Mouse (Mus musculus) natural killer cell, adult 2 months (primary cell): ENCODE results near the gene Tiam1.
A peak's percentile ranks its signal among the peaks of the same experiment; 100 is the strongest.

ENCODE experiments used
- DNase-seq, 2 experiments: peaks; one replicate each; pipeline ENCODE4 v3.0.0; 2022; ENCODE audit warnings: low spot score in 2 of 2

Gene Tiam1

GRCm38 (mm10) chr16:90051051-90051450 is 92.5 kb downstream of the Tiam1 start:
- no peak for DNase-seq

GRCm38 (mm10) chr16:90047841-90048240 is 95.7 kb downstream of the Tiam1 start:
- no peak for DNase-seq

- DNase-seq: no peak
Measured at GRCm38 (mm10) chr16:90046494-90047158, 96.9 kb downstream of the Tiam1 start.

- DNase-seq: no peak
Measured at GRCm38 (mm10) chr16:90045611-90046010, 98.0 kb downstream of the Tiam1 start.

GRCm38 (mm10) chr16:90044004-90044754 is 99.4 kb downstream of the Tiam1 start:
- DNase-seq: peak; percentile 8 to 31

GRCm38 (mm10) chr16:90042874-90043273 is 100.7 kb downstream of the Tiam1 start:
- peak in 1 of 2 experiments; percentile 51 for DNase-seq

GRCm38 (mm10) chr16:90042386-90042785 is 101.2 kb downstream of the Tiam1 start:
- DNase-seq: no peak

- DNase-seq: peak in 1 of 2 experiments; percentile 31
Measured at GRCm38 (mm10) chr16:90040771-90041364, 102.7 kb downstream of the Tiam1 start.

GRCm38 (mm10) chr16:90035595-90036110 is 107.9 kb downstream of the Tiam1 start:
- no peak for DNase-seq

GRCm38 (mm10) chr16:90030355-90030754 is 113.2 kb downstream of the Tiam1 start:
- no peak for DNase-seq

GRCm38 (mm10) chr16:90027886-90028285 is 115.7 kb downstream of the Tiam1 start:
- DNase-seq: no peak

GRCm38 (mm10) chr16:90025526-90026172 is 117.9 kb downstream of the Tiam1 start:
- DNase-seq: no peak

- DNase-seq: no peak
Measured at GRCm38 (mm10) chr16:90023665-90024010, 119.9 kb downstream of the Tiam1 start.

- no peak for DNase-seq
Measured at GRCm38 (mm10) chr16:90022932-90023664, 120.5 kb downstream of the Tiam1 start.

- no peak for DNase-seq
Measured at GRCm38 (mm10) chr16:90016046-90016445, 127.5 kb downstream of the Tiam1 start.

GRCm38 (mm10) chr16:90014596-90014995 is 129.0 kb downstream of the Tiam1 start:
- DNase-seq: no peak

- no peak for DNase-seq
Measured at GRCm38 (mm10) chr16:90011521-90012181, 131.9 kb downstream of the Tiam1 start.

- DNase-seq: no peak
Measured at GRCm38 (mm10) chr16:90008504-90008903, 135.1 kb downstream of the Tiam1 start.

- DNase-seq: no peak
Measured at GRCm38 (mm10) chr16:90007391-90007977, 136.1 kb downstream of the Tiam1 start.

GRCm38 (mm10) chr16:90003556-90003955 is 140.0 kb downstream of the Tiam1 start:
- no peak for DNase-seq

GRCm38 (mm10) chr16:89995155-89995554 is 148.4 kb downstream of the Tiam1 start:
- DNase-seq: no peak
